Mouse (Mus musculus): ENCODE results near the gene Tgfbr1.

Tgfbr1 gene

DNA sequence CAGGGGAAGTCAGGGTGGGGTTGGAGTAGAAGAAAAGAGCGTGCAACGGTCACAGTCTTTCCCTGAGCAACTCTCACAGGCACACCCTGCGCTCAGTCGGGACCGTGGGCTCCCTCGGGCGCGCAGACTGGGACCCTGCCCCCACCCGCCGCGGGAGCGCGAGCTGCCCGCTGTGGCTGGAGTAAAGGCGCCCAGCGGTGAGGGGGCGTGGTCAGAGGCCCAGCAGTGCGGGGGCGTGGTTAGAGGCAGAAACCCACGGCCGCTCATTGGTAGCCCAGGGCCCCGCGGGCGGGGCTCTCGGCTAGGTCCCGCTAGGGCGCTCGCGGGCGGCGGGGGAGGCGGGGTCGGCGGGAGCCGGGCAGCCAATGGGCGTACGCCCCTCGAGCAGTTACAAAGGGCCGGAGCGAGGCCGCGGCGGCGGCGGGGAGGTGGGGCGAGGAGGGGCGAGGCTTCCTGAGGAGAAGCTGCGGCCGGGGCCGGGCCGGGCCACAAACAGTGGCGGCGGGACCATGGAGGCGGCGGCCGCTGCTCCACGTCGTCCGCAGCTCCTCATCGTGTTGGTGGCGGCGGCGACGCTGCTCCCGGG is at the start of gene Tgfbr1:
Gene Tgfbr1, plus strand, starts transcription at position 420 of the 586 bp plus-strand sequence.
- peak; percentile 96 for DNase-seq (ENCODE audit: low read depth, low spot score)

DNA sequence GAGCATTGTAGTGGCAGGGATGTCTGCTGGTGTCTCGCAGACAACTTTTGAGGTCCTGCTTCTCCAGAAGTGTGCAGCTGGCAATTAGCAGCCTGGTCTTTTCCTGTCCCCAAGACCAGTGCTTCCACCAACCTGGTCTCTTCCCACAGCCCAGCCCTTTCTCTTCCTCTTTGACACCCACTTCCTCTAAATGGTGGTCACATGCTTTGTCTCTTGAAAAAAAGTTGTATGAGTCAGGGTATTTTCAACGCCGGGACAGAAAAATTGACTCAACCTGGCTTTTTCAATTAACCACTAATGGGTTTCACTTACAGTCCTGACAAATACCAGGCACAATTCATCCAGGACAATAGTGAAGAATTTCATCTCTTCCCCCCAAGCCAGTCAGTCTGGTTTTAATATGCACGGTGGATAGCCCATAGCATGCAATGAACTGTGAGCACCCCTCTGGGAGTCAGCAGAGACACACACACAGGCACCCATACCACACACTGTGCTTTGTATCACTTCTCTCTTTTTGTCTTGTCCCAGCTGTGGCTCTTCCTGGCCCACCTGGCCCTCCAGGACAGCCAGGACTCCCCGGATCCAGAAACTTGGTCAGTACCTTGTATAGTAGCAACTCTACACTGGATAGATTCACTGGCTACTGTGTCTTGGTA is 49.6 kb upstream of the Tgfbr1 start:
- DNase-seq (ENCODE audit: low read depth, low spot score): peak; percentile 67

DNA sequence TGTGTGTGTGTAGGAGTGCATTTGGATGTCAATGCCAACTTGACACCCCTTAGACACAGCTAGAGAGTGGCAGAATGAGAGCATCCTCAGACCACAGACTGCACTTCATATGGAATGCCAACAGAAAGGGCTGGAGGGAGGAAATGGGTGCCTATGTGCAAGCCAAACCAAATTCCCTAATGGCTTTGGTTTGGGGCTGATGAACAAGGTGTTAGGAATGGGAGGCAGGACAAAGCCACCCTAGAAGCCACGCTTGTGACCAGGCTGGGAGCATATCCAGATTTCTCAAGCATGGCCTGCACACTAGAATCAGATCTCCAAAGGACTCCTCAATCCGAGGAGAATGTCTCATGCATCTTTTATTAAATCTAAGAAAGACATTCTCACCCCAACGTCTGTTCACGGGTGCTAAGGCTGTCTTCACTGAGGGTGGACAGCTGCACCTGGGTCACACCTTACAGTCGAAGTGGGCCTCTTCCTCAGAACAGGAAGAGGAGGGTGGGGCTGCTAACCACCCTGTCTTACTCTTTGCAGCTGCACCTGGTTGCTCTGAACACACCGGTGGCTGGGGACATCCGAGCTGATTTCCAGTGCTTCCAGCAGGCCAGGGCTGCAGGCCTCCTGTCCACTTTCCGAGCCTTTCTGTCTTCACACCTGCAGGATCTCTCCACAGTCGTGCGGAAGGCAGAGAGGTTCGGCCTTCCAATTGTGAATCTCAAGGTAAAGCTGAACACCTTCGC is 43.0 kb upstream of the Tgfbr1 start:
- DNase-seq (ENCODE audit: low read depth, low spot score): peak; percentile 57

DNA sequence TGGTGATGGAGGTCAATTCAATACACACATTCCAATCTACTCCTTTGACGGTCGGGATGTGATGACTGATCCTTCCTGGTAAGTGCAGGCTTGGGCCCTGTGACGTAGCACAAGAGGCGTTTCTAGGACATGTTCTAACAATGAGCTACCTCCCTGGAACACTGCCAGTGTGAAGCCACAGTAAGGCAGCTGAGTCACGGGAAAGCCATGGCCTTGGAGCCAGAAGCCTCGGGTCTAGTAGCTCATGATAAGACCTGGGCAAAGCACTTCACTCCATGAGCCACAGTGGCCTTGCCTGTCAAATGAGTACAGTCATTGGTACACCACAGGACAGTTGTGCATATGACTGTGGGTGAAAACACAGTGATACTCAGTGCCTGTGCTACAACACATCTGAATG is 42.2 kb upstream of the Tgfbr1 start:
- DNase-seq (ENCODE audit: low read depth, low spot score): peak; percentile 61

GRCm38 (mm10) chr4:47311467-47311866 is 41.6 kb upstream of the Tgfbr1 start:
- DNase-seq (ENCODE audit: low read depth, low spot score): no peak

GRCm38 (mm10) chr4:47311929-47312328 is 41.1 kb upstream of the Tgfbr1 start:
- no peak for DNase-seq (ENCODE audit: low read depth, low spot score)

GRCm38 (mm10) chr4:47312676-47313075 is 40.3 kb upstream of the Tgfbr1 start:
- no peak for DNase-seq (ENCODE audit: low read depth, low spot score)

GRCm38 (mm10) chr4:47313710-47314410 is 39.2 kb upstream of the Tgfbr1 start:
- peak; percentile 56 for DNase-seq (ENCODE audit: low read depth, low spot score)

DNA sequence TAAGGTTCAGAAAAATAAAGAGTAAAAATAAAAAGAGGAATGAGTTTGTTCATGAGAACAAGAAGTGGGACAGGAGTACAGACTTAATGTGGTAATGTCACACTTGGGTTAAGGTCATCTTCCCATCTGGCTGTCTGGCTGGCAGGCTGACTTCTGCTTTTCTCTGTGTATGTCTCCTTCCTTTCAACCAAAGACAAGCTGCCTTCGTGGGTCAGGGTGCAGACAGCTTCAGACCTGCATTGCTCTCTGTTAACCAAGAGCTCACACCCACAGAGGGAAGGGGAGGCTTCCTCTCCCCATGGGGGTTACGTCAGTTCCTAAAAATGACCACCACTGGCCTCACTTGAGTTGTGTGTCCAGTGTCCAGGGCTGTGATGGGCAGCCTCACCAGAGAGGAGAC is 37.6 kb upstream of the Tgfbr1 start:
- DNase-seq (ENCODE audit: low read depth, low spot score): no peak

DNA sequence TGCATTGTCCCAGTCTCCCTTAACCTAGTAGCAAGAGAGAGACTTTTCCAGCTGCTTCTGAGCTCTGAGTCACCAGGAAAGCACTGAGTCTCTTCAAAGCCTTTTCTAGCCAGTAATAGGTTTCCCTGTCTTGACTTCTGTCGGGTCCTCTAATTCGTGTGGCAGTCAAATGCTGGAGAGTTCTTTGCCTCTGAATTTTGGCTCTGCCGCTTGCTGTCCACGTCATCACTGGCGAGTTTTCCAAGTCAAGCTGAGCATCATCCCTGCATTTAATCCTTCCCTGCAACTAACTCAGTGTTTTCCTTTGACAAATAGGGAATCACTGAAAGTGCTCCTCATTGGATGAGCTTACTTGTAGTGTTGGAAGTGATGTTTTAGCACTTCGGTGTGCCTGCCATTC is 36.6 kb upstream of the Tgfbr1 start:
- no peak for DNase-seq (ENCODE audit: low read depth, low spot score)

DNA sequence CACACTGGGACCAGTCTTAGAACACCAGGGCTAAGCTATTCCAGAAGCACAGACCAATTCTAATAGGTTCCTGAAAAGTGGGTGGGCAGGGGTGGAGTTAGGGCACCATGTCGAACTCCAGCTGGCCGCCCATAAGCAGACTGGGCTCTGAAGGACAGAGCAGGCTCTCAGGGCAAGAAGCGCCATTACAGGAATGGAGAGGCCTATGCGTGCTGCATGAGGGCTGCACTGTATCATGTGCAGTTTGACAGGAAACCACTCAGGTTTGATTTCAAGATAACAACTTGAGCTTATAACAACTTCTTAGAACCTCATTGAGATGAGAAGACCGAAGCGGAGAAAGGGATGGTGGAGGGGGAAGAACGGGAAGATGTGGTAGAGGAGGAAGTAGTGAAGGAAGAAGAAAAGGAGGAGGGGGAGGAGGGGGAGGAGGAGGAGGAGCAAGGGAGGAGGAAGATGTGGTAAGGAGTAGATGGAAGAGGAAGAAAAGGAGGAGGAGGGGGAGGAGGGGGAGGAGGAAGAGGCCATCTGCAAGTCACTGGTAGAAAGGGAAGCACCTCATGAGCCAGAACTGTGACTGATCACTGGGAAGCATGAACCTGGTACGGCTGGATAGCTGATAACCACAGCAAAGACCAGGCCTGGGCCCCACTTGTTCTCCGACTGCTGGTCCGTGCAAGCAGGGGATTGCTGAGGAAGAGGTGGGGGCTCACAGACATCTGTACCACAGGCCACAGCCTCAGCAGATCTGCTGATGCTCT is 33.3 kb upstream of the Tgfbr1 start:
- peak; percentile 81 for DNase-seq (ENCODE audit: low read depth, low spot score)

DNA sequence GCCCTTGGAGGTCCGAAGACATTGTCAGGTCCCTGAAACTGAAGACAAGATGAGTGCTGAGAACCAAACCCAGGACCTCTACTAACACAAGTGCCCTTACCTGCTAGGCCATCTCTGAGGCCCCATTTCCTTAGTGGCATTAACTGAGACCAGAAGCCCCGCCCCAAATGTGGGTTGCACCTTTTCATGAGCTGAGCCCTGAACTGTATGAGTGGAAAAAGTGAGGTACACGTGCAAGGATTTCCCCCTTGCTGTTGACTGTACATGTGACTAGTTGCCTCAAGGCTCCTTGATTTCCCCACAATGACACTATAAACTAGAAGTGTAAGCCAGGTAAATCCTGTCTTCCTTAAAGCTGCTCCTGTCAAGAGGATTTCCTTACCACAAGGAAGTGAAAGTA is 30.7 kb upstream of the Tgfbr1 start:
- peak; percentile 90 for DNase-seq (ENCODE audit: low read depth, low spot score)

GRCm38 (mm10) chr4:47324206-47324605 is 28.8 kb upstream of the Tgfbr1 start:
- DNase-seq (ENCODE audit: low read depth, low spot score): no peak

DNA sequence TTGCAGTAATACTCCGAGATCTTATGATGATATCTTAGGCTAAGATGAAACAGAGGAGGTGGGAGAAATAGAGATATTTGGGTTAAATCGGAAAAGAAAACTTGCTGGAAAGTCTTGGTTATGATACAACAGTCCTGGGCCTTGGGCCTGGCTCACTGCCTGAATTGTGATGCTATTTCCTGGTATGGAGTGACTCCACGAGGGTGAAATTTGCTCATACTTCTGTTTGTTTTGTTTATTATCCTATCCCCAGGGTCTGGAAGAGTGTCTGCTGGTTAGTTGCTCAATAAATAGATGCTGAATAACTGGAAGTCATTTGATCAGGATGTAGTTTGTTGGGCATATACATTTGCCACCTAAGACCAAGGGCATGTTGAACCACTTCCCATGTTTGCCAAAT is 25.2 kb upstream of the Tgfbr1 start:
- no peak for DNase-seq (ENCODE audit: low read depth, low spot score)

- DNase-seq (ENCODE audit: low read depth, low spot score): no peak
Observed at GRCm38 (mm10) chr4:47329285-47329684, 23.7 kb upstream of the Tgfbr1 start.

- no peak for DNase-seq (ENCODE audit: low read depth, low spot score)
Observed at GRCm38 (mm10) chr4:47330378-47331052, 22.5 kb upstream of the Tgfbr1 start.

DNA sequence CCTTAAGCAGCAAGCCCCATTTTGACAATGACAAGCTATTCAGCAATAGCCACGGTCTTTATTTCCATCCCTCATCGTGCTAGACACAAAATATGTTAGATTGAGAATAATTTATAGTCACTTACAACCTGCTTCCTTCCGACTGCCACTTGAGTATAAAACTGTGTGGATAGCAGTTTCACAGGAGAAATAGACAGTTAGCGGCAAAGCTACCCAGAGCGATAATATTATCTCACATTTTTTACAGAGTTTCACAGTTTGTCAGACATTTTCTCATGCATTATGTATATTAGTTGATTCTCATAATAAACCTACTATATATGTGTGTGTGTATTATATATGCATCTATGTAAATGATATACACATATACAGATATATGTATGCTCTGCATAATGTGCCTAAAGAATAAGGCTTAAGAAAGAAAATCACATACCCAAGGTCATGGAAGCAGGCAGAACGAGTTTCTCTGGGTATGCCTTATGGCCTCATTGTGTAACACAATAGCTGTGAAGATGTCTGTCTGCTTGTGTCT is 20.1 kb upstream of the Tgfbr1 start:
- no peak for DNase-seq (ENCODE audit: low read depth, low spot score)

- no peak for DNase-seq (ENCODE audit: low read depth, low spot score)
Observed at GRCm38 (mm10) chr4:47333541-47333940, 19.5 kb upstream of the Tgfbr1 start.

- DNase-seq (ENCODE audit: low read depth, low spot score): no peak
Observed at GRCm38 (mm10) chr4:47336941-47337600, 16.0 kb upstream of the Tgfbr1 start.

- no peak for DNase-seq (ENCODE audit: low read depth, low spot score)
Observed at GRCm38 (mm10) chr4:47342632-47343031, 10.4 kb upstream of the Tgfbr1 start.

Data from CD4-positive, CD25-positive, alpha-beta regulatory T cell, adult 2 months (primary cell).